Mouse (Mus musculus) frontal cortex, adult 2 months (tissue): Measurements from ENCODE around the gene Cdyl2. TPM values are rescaled to one million over a fixed set of nuclear protein-coding genes. Genes with fewer than 3 reads are reported as not detected.

Source experiments
- DNase-seq, 2 experiments: peaks; one replicate each; pipeline ENCODE4 v3.0.0; 2022; ENCODE audit warnings: low spot score in 1 of 2; ENCODE audit errors: extremely low spot score in 1 of 2
- polyA plus RNA-seq: library from polyadenylated mRNA; depleted of rRNA; stranded (reverse); fragments of >200 nt; gene quantifications from 2 replicates; pipeline ENCODE4 v1.2.3, GENCODE M21; 2012

The Cdyl2 gene
- polyA plus RNA-seq, 1 experiment, result 3.7 TPM

DNA sequence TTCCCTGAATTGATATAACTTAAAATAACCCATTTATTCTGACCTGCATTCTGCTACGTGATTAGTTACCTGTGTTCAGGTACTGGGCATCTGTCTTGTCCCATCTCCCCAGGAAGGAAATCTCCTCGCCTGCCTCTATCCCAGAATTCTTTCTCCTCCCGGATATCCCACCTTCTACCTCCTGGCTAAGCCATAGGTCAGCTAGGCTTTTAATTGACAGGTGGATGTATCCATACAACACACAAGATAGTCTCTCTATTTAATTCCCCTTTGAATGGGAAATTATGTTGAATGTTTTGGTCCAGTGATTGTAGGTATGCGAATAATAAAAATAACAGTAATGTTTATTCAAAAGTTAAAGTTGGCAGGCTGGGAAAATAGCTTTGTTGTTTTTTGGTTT is 59.7 kb downstream of the Cdyl2 start:
- DNase-seq, result no peak

DNA sequence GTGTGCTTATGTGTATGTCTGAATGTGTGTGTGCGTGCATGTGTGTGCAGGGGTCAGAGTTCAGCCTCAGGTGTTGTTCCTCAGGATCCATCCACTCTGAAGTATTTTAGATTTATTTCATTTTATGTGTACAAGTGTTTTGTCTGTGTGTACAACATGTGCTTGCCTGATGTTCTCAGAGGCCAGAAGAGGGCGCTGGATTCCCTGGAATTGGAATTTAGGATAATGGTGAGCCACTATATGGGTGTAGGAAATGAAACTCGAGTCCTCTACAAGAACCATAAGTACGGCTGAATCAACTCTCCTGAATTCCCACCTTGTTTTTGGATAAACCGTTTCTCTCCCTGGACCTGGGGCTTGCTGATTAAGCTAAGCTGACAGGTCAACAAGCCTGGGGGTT is 61.2 kb downstream of the Cdyl2 start:
- peak in 1 of 2 experiments; percentile 27 for DNase-seq

DNA sequence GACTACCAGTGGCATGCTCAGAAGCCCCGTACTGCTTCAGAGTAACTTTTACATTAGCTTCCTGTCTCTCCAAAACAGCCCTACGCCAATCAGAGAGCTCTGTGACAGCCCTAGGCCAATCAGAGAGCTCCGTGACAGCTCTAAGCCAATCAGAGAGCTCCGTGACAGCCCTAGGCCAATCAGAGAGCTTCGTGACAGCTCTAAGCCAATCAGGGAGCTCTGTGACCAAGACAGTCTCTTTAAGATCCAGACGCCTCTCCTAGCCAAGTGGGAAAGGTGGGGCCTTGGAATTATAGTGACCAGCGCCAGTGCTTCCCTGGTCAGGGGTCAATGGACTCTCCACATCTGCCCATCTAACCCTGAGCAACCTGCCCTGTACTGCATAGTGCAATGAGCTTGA is 62.2 kb downstream of the Cdyl2 start:
- no peak for DNase-seq

DNA sequence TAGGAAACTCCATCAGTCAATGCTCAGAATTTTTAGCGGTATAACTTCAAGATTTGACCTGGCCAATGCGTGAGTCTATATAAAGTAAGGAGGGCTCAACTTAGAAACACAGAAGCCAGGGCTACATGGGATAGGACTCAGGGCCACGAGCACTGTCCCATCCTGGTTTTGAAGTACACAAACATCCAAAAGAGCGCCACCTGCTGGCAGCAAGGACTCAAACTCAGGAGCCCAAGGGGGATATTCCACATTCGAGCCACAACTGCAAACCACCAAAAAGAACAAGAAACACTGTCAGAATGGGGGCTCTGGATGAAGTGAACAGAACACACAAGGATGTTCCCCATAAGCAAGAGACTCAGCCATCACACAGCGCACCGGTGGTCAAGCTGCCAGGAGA is 63.8 kb downstream of the Cdyl2 start:
- no peak for DNase-seq

DNA sequence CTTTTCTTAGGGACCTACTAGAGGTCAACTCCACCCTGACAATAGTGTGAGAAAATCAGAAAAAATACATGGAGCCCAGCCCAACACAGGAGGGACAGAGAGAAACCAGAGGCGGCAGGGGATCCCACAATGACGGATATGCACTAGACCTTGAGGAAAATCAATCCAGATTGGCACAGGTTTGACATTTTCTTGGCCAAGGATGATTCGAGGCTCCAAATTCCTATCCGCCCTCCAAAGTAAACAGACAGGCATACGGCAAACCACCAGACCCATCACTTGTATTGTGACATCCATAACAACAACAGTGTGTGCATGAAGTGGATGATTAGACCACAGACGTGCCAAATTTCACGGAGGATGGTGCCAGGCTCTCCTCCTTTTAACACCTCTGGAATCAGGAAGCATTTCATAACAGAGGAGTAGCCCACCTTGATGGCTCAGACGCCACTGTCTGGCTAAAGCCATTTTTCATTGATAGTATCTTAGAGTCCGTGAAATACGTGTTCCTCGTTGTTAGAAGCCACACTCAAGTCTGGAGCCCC is 65.9 kb downstream of the Cdyl2 start:
- no peak for DNase-seq

DNA sequence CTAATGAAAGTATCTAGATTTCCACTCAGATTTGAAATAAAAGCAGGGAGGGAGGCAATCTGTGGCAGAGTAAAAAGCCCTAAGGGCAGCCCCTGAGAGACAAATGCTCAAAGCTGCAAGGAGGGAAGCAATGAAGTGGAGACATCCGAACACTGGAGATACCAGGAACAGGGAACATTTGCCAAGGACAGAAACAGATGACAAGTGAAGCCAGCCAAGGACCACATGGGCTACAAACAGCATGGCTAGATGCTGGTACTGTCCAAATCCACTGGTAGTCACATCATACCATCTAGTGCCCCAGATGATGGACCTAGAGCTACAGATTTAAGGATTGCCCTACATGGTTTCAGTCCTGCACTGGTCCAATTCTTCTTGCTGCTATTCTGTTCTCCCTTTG is 71.3 kb downstream of the Cdyl2 start:
- no peak for DNase-seq

DNA sequence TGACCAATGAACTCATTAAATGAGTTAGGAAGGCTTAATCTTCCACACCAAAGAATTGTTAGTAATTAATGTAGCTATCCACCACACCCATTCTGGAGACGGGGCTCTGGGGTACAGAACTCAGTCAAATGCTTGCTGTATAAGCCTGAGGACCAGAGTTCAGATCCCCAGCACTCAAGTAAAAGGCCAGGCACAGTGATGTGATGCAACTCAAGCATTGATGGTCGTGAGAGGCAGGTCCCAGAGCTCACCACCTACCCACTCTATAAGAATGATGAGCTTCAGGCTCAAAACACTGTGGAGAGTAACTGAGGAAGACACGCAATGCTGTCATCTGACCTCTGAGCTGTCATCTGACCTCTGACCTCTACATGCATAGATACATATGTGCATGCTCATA is 76.0 kb downstream of the Cdyl2 start:
- no peak for DNase-seq

DNA sequence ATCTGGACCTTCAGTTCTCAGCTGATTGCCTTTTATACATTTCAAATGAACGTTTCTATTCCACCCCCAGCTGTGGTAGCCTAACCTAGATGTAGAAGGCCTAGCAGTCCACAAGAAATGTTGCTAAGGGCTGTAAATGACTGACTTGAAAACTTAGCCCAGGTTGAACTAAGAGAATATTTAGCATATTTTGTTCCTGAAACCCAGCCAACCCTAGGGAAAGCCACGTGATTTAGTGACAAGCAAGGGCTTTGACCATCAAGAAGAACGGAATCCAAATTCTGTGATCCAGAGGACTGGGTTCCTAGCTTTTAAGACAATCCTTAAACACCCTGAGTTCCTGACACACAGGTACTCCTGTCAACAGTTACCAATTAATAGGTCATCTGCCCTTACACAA is 77.9 kb downstream of the Cdyl2 start:
- DNase-seq, result no peak

DNA sequence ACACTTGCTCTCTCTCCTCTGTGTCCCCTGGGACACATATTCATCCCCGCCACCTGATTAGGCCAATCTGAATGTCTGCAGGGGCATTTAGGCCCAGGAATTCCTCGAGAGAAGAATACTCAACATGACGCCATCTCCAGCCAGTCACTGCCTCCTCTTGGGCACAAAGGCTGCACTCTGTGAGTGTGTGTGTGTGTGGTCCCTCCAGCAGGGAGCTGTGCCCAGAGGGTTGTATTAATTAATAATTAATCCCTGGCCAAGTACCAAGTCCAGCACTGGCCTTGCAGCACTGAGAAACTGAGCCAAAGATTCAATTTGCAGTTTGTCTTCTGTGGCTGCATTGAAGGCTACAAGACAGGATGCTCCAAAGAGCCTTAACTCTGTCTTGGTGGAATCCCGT is 79.8 kb downstream of the Cdyl2 start:
- DNase-seq, result no peak

DNA sequence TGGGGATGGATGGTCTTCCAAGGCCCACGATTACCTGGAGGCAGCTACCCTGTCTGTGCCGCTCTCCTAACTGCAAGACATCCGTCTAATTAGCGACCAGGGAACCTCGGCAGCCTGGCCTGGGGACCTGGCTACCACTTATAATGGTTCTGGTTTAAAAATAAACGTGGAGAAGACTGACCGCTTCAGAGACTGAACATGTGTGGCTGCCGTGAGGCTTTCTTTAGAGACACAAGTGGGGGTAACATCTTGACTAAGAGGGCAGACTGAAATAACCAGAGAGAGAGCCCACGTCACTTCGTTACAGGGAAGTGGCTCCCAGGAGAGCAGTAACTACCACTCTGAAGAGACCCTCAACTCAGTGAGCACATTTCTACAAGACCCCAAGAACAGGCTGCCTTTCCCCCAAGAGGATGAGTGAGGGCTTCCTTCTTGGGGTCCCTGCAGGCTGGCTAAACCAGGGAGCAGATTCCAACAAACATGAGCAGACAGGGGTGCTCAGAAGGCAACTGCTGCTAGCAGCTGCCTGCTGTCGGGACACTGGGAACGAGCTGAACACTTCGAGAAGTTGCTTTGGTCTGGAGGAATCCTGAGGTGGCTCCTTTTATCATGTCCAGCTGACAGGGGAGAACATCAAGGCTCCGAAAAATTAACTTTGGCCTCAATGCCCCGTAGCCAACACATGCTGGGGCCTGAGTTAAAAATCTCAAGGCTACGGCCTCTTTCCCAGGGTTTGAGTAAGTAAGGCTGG is 82.6 kb downstream of the Cdyl2 start:
- no peak for DNase-seq

DNA sequence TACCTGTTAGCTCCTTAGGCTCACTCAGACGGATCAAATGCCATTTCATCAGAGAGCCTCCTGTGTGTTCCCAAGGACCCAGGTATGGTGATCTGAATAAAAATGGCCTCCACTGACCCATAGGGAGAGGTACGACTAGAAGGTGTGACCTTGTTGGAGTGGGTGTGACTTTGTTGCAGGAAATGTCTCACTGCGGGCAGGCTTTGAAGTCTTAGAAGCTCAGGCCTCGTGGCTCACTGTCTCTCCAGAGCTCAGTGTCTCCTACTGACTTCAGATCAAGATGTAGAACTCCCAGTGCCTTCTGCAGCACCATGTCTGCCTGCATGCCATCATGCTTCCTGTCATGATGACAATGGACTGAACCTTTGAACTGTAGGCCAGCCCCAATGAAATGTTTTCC is 87.4 kb downstream of the Cdyl2 start:
- DNase-seq, result no peak

DNA sequence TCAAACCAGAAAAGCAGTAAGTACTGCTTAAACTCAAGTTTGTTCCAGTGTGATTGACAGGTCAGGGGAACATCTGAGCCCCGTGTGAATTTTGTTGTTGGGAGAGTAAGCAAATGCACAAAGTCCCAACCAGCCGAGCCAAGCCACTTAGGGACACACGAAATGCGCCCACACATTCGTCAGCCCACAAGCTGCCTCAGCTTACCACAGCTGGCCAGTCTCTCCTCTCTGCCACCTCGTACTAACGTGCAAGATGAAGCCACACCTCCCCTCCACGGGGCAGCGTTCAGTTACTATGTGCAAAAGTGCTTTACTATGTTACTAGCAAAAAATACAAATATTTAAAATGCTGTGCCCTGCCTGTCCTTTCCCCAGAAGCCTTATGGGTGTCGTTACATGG is 91.9 kb downstream of the Cdyl2 start:
- DNase-seq, result no peak

DNA sequence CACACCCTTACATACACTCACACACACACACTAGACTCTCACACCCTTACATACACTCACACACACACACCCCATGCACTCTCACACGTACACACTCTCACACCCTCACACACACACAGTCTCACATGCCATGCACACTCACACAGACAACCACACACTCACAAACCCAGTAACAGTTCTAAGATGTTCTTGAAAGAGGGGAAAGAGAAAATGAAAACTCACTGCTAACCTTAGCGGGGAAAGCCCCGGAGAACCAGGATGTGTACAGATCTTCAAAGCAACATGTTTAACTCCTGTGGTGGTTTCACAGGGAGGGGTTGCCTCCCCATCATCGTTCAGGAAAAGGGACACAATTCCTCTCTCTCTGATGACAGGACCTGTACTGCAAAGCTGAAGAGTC is 94.8 kb downstream of the Cdyl2 start:
- no peak for DNase-seq

DNA sequence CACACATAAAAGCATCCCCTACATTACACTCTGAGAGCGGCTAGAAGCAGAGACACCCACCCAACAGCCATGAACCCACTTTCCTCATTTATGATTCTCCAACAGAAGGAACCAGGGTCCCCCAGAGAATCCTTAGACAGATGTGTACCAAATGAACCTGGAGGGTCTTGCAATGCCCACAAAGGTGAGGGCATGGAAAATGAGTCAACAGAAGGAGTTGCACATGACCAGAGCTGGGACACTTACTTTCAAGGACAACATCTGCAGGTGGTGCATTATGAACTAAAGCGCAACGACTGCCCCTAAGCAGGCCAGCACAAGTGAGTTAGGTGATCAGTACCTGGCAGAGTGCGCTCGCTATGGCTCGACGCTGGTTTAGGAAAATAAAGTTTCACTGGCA is 95.6 kb downstream of the Cdyl2 start:
- DNase-seq, result no peak

DNA sequence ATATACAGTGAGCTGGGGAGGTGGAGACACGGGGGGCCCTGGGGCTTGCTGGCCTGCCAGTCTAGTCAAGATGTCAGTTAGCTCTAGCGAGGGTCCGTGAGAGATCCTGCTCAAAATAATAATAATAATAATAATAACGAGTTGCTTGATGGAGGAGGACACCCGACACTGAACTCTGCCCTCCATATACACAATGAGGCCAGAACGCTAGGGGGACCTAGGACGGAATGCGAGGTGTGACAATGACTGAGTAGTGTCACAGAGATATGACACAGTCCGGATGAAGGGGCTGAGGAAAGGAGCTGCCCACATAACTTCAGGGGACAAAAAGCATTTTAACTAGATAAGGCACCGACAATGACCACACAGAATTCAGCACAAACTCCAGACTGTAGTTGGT is 96.4 kb downstream of the Cdyl2 start:
- DNase-seq, result no peak

DNA sequence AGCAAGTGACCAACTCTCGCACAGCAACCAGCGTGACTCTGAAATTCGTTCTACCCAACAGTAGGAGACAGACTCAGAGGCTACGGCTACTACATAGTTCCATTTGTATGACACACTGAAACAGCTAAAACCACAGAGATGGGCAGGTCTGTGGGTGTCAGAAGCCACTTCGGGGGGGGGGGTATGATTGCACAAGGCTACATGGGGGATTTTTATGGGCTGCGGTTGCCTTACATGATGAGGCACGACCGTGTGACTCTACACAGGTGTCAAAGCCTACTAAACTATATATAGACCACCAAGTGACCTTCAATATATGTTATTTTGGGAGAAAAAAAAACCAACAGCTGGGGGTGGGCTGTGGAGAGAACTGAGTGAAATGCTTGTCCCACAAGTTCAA is 96.8 kb downstream of the Cdyl2 start:
- DNase-seq, result no peak

DNA sequence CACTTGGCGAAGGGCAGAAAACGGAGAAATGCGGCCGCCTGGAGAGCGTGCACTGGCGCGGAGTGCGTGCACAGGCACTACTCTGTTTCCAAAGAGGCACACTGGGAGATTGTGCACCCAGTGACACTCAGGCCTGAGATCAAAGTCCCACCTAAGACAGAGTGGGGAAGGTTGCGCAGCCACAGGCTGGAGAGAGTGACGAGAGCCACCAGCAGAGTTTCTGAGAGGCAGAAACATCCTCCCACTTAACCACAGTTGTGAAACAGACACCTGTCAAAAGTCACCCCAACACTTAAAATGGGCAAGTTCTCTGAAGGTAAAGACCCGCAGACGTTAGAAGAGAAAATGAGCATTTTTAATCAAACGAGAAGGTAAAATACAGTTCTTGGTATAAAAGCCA is 97.5 kb downstream of the Cdyl2 start:
- no peak for DNase-seq

DNA sequence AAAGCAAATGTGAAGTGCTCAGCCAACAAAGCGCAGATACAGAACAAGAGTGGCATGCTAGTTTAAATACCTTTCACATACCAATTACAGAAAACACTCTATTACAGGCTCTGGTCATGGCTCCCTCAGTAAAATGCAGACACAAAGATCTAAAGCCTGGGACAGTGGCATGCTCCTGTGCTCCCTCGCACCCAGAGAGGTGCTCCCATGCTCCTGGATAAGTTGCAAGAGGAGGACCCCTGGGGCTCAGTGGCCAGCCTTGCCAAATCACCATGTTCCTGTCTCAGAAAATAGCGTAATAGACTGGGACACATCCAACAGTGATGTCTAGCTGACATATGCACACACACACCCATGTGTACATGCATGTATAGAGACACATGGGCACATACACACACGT is 98.4 kb downstream of the Cdyl2 start:
- DNase-seq, result no peak

DNA sequence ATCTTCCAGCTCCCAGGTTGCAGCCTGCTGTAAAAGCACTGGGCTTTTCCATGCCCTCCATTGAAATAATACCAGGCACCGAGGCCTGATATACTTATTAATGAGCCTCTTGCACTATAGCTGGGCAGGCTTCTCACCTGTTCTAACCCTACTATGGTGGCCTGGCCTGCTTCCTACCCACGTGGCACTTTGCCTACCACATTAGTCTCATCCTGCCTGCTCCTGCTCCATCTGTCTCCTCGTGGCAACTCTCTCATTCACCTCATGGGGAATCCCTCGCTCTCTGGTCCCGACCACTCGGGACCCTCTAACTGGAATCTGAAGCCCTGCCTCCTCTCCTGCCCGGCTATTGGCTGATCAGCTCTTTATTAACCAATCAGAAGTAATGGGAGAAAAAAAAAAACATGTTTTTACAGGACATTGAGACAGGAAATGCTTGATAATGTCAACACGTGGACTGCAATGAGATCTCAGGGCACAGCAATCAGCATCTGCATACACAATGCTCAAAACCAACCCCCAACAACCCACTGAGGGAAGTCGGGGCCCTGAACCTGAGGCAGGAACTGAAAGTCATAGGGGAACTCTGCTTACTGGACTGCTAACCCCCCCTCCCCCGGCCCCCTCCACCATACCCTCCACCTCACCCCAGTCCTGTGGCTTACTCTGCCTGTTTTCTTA is 99.2 kb downstream of the Cdyl2 start:
- DNase-seq, result no peak

DNA sequence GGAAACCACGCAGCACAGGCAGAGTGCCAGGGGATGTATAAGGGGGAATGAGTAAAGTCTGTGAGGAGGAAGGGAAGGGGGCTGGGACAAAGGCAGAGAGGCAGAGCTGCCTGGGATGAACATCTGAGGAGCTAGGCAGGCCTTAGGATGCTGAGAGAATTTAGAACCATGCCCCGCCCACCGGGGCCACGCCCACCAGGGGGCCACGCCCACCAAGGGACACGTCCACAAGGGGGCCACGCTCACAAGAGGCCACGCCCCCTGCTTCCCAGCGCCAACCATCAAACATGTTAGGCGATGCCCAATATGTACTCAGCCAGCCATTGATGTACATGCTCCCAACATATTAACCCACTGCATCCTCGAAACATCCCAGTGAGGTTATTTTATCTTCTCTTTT is 102.7 kb downstream of the Cdyl2 start:
- DNase-seq, result no peak

DNA sequence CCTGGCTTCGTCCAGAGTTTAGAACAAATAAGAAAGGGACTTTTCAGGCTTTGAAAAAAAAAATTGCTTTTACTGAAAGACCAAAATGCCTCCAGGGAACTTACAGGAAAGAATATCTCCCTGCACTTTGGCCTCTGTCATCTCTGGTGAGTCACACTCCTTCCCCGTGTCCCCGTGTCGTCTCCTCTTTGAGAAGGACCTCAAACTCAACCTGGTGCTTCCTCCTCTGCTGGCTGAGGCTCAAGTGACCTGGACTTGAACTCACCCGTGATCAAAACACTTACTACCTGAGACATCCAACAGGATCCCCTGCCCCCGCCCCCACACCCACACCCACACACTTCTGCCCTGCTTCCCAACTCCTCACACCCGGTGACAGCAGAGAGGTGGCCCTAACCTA is 103.8 kb downstream of the Cdyl2 start:
- no peak for DNase-seq

DNA sequence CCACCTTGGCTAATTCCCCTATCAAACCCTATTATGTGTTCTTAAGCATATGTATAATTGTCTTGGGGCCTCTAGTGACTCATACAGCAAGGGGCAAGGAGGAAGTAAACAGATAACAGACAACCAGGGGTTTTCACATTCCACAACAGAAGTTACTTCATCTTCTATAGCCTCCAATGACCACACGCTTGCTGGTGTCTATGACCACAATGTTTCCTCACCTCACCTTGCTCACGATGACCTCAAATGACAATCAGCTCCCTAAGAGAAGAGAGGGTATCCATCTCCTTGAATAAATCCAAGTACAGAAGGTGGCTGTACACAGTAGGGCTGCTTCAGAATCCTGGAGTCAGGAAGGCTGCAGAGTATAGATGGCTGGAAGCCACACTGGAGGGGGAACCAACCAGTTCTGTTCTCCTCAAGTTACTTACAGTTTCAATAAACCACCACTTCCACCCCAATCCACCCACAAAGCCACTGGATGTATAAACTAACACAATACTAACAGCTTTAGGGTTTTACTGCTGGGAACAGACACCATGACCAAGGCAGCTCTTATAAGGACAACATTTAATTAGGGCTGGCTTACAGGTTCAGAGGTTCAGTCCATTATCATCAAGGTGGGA is 104.8 kb downstream of the Cdyl2 start:
- DNase-seq, result no peak
